Mouse (Mus musculus): ENCODE results near the gene Kctd12b. TPM values are rescaled to one million over a fixed set of nuclear protein-coding genes. Genes with fewer than 3 reads are reported as not detected.

Kctd12b gene
- polyA plus RNA-seq (2014; fragmentation: Nextera tagmentation; extraction: Ambion mirVana) = 4.6 and 6.2 TPM in 2 replicates

DNA sequence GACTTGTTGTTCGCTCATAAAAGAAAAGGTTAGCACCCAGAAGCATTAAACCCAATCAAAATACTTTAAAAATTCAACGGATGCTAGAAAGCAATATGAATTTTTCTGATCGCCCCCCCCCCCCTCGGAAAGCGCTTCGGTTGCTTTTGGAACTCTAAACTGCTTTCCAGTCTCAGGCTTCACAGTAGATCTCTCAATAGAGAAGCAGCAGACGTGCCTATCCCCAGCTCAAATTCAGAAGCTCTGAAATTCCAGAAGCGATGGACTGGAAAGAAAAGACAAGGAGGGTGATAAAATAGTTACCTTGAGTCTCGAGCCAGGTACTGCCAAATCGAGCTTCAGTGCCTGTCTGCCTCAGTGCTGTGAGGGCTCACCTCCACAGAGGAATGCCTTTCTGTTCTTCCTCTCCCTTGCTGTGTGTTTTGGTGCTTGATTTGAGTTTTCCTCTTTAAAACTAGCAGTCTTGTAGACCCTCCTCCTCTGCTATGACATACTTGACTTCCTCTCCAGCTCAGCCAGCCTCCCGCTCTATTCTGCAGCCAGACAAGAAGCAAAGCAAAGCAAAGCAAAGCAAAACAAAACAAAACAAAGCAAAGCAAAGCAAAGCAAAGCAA, at the start of gene Kctd12b:
TSS of gene Kctd12b (minus strand) at position 610 of the 614 bp plus-strand sequence.
- H3K9ac ChIP-seq (replicated peaks; ENCODE audit: low read depth, low read length) = 0 out of 2 replicates have a peak within 1 kb of the TSS, but pooled peaks have one; percentile 28
- ATAC-seq (ENCODE audit: insufficient number of reproducible peaks, insufficient read depth, low FRiP score, low read depth) = no peak

DNA sequence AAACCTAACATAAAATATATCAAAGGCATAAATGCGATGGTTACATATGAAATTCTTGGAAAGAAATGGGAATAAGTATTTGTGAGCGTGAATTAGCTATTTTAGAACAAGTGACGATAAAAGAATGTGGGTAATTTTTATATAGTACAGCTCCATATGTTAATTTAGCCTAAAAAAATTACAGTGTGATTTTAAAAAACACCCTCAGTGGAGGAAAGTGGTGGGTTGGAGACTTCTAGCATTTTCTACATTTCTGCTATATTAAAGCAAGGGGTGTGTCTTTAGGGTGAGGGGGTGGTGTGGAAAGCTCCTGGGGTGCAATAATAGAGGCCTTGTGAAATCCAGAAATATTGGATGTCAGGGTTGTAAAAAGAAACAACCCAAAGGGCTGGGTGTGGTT, 46.3 kb upstream of the Kctd12b start:
- ATAC-seq (ENCODE audit: insufficient number of reproducible peaks, insufficient read depth, low FRiP score, low read depth) = no peak
- Histone ChIP-seq H3K4me1 (ENCODE audit: control insufficient read depth, insufficient read depth, low read length) (no peaks in the 10 kb centered on the region), H3K9ac (replicated peaks; ENCODE audit: low read depth, low read length) (no peak overlapping the region), H3K4me3 (ENCODE audit: low read depth, low read length) (no peak overlapping the region), H3K4me2 (replicated peaks; ENCODE audit: low read depth, low read length) (no peak overlapping the region), H3K27me3 (ENCODE audit: control insufficient read depth, insufficient read depth, low read length) (no peaks in the 10 kb centered on the region), H3K36me3 (ENCODE audit: control insufficient read depth, insufficient read depth, low read length) (no peaks in the 10 kb centered on the region), H3K9me3 (ENCODE audit: control insufficient read depth, low read depth, low read length) (no peaks in the 10 kb centered on the region), H3K27ac (ENCODE audit: low read length) (no peak overlapping the region)
- 84% methylated on average over 3 of the region's 3 CpGs for WGBS

More for the DNA sequence above, at the start of gene Kctd12b:
- peak within 1 kb of the TSS; percentile 39; the same call in 1 of the 2 replicates for H3K27ac ChIP-seq (ENCODE audit: low read length)
- peak within 1 kb of the TSS; percentile 34 for H3K4me2 ChIP-seq (replicated peaks; ENCODE audit: low read depth, low read length)
- H3K36me3 ChIP-seq (ENCODE audit: control insufficient read depth, insufficient read depth, low read length) = no peaks in the 10 kb centered on the region
- H3K9me3 ChIP-seq (ENCODE audit: control insufficient read depth, low read depth, low read length) = no peaks in the 10 kb centered on the region
- no peaks in the 10 kb centered on the region for H3K27me3 ChIP-seq (ENCODE audit: control insufficient read depth, insufficient read depth, low read length)
- WGBS = 26% methylated on average over 11 of the region's 11 CpGs
- no peaks in the 10 kb centered on the region for H3K4me1 ChIP-seq (ENCODE audit: control insufficient read depth, insufficient read depth, low read length)
- peak within 1 kb of the TSS; percentile 33 for H3K4me3 ChIP-seq (ENCODE audit: low read depth, low read length)

DNA sequence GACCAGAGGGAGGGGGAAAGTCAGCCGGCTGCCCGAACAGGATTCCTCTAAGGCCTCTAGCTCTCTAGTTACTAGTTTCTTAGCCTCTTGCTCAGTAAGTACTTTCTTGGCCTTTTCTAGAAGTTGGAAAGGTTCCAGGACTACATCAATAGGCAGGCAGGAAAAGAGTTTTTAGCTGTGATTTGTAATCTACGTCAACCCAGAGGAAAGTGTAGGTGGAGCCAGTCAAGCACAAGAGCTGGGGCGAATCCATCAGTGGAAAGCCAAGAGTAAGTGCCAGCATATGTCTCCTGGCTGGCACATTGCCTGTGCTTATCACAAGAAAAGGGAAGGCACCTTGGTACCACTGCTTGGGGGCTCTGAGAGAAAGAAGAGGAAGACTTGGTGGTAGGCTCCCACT, 39.5 kb upstream of the Kctd12b start:
- 56% methylated on average over 4 of the region's 4 CpGs for WGBS
- Histone ChIP-seq H3K9me3 (ENCODE audit: control insufficient read depth, low read depth, low read length) (no peaks in the 10 kb centered on the region), H3K9ac (replicated peaks; ENCODE audit: low read depth, low read length) (no peak overlapping the region), H3K4me3 (ENCODE audit: low read depth, low read length) (no peak overlapping the region), H3K27me3 (ENCODE audit: control insufficient read depth, insufficient read depth, low read length) (no peaks in the 10 kb centered on the region), H3K4me2 (replicated peaks; ENCODE audit: low read depth, low read length) (no peak overlapping the region), H3K4me1 (ENCODE audit: control insufficient read depth, insufficient read depth, low read length) (no peaks in the 10 kb centered on the region), H3K36me3 (ENCODE audit: control insufficient read depth, insufficient read depth, low read length) (peaks cover 2% of the 10 kb centered on the region; the same call in 1 of the 2 replicates), H3K27ac (ENCODE audit: low read length) (no peak overlapping the region)
- ATAC-seq (ENCODE audit: insufficient number of reproducible peaks, insufficient read depth, low FRiP score, low read depth) = no peak

DNA sequence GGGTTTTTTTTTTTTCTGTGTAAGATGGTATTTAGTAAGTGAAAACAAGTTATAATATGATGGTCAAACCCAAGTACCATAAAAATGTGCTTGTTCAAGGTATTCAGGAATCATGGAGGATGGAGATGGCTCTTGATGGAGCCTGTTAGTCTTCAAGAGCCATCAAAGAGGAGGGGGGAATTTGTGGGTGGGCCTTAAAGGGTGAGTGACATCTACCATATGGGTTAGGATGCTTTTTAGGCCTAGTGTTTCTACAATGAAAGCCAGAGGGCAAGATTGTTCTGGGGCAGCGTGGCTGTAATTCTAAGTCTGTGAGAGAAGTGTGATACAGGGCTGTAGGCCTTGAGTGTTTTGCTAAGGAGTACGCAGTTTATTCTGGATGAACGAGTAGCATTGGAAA, 28.2 kb upstream of the Kctd12b start:
- Histone ChIP-seq H3K9me3 (ENCODE audit: control insufficient read depth, low read depth, low read length) (no peaks in the 10 kb centered on the region), H3K36me3 (ENCODE audit: control insufficient read depth, insufficient read depth, low read length) (no peaks in the 10 kb centered on the region), H3K27me3 (ENCODE audit: control insufficient read depth, insufficient read depth, low read length) (no peaks in the 10 kb centered on the region), H3K4me3 (ENCODE audit: low read depth, low read length) (peak overlapping the region; percentile 47), H3K9ac (replicated peaks; ENCODE audit: low read depth, low read length) (no peak overlapping the region), H3K4me2 (replicated peaks; ENCODE audit: low read depth, low read length) (peak overlapping the region; percentile 49), H3K27ac (ENCODE audit: low read length) (no peak overlapping the region), H3K4me1 (ENCODE audit: control insufficient read depth, insufficient read depth, low read length) (no peaks in the 10 kb centered on the region)
- ATAC-seq (ENCODE audit: insufficient number of reproducible peaks, insufficient read depth, low FRiP score, low read depth) = no peak
- 38% methylated on average over 3 of the region's 3 CpGs for WGBS

DNA sequence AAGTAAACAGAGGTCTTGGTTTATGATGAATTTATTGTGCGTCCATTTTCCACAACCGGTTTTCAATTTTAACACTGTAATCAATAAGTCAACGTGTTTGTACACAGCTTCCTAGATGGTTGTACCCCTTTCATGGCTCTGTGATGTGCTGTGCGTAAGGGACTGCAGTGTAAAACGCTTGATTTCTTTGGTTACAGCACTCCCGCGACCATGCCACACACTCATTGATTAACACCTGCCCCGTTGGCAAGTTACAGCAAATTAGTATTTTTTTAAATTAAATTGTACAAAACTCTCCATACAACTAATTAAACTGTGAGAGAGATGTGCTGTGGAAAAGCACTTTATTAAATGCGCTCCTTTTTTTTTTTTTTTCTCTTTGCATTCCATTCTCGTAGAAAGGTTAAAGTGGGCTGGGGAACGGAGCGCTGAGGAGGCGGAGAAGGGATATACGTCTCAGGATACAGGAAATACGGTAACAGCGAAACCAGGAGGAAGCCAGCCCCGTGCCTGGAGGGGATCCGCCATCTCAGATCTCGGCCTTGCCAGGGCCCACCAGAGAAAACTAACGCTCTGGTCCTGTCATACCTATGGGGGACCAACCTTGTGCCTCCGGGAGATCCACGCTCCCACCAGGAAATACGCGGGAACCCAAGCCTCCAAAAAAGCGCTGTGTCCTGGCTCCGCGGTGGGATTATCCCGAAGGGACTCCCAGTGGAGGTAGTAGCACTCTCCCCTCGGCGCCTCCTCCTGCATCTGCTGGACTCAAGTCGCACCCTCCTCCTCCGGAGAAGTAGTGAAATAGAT, 27.1 kb upstream of the Kctd12b start, which contains the start of gene Nbdy:
TSS of gene Nbdy (plus strand) at position 481 of the 807 bp plus-strand sequence.
- H3K9ac ChIP-seq (replicated peaks; ENCODE audit: low read depth, low read length) = peak within 1 kb of the TSS; percentile 42
- ATAC-seq (ENCODE audit: insufficient number of reproducible peaks, insufficient read depth, low FRiP score, low read depth) = peak; percentile 92
- peak within 1 kb of the TSS; percentile 47 for H3K4me3 ChIP-seq (ENCODE audit: low read depth, low read length)
- no peaks in the 10 kb centered on the region for H3K27me3 ChIP-seq (ENCODE audit: control insufficient read depth, insufficient read depth, low read length)
- no peaks in the 10 kb centered on the region for H3K9me3 ChIP-seq (ENCODE audit: control insufficient read depth, low read depth, low read length)
- H3K27ac ChIP-seq (ENCODE audit: low read length) = peak within 1 kb of the TSS; percentile 80
- no peaks in the 10 kb centered on the region for H3K36me3 ChIP-seq (ENCODE audit: control insufficient read depth, insufficient read depth, low read length)
- peak within 1 kb of the TSS; percentile 49 for H3K4me2 ChIP-seq (replicated peaks; ENCODE audit: low read depth, low read length)
- 19% methylated on average over 32 of the region's 32 CpGs for WGBS
- no peaks in the 10 kb centered on the region for H3K4me1 ChIP-seq (ENCODE audit: control insufficient read depth, insufficient read depth, low read length)

DNA sequence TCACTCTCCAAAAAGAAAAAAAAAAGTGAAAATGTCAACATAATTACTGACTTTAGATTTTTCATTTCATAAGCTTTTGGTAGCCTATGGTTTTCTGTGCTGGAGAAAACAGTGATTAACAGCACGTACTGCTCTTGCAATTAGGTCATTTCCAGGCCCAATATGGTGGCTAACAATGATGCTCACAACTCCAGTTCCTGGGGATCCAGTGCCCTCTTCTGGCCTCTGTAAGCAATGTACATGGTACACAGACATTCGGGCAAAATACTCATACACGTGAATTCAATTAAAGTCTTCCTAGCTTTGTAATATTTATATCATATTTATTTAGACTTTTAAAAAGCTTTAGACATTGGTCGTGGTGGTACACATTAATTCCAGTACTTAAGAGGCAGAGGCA, 23.4 kb upstream of the Kctd12b start:
- no peak for ATAC-seq (ENCODE audit: insufficient number of reproducible peaks, insufficient read depth, low FRiP score, low read depth)
- Histone ChIP-seq H3K9me3 (ENCODE audit: control insufficient read depth, low read depth, low read length) (no peaks in the 10 kb centered on the region), H3K27ac (ENCODE audit: low read length) (no peak overlapping the region), H3K36me3 (ENCODE audit: control insufficient read depth, insufficient read depth, low read length) (no peaks in the 10 kb centered on the region), H3K9ac (replicated peaks; ENCODE audit: low read depth, low read length) (no peak overlapping the region), H3K4me1 (ENCODE audit: control insufficient read depth, insufficient read depth, low read length) (no peaks in the 10 kb centered on the region), H3K4me2 (replicated peaks; ENCODE audit: low read depth, low read length) (no peak overlapping the region), H3K4me3 (ENCODE audit: low read depth, low read length) (no peak overlapping the region), H3K27me3 (ENCODE audit: control insufficient read depth, insufficient read depth, low read length) (no peaks in the 10 kb centered on the region)
- 44% methylated on average over 4 of the region's 4 CpGs for WGBS

DNA sequence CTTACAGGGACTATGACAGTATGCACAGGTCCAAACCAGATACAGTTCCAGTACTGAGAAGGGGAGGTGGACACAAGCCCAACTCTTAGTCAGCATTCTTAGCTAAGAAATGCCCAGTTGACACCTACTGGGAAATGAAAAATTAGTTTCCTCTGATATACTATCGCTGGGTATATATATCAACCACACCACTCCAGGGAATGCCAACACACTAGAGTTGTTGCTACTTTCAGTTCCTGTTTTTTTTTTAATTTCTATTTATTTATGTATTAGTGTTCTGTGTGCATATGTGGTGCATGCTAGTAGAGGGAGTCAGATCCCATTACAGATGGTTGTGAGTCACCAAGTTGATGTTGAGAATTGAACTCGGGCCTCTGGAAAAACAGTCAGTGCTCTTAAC, 20.5 kb upstream of the Kctd12b start:
- 72% methylated on average over 2 of the region's 2 CpGs for WGBS
- Histone ChIP-seq H3K4me3 (ENCODE audit: low read depth, low read length) (no peak overlapping the region), H3K27ac (ENCODE audit: low read length) (no peak overlapping the region), H3K27me3 (ENCODE audit: control insufficient read depth, insufficient read depth, low read length) (no peaks in the 10 kb centered on the region), H3K9me3 (ENCODE audit: control insufficient read depth, low read depth, low read length) (no peaks in the 10 kb centered on the region), H3K9ac (replicated peaks; ENCODE audit: low read depth, low read length) (no peak overlapping the region), H3K4me2 (replicated peaks; ENCODE audit: low read depth, low read length) (no peak overlapping the region), H3K4me1 (ENCODE audit: control insufficient read depth, insufficient read depth, low read length) (no peaks in the 10 kb centered on the region), H3K36me3 (ENCODE audit: control insufficient read depth, insufficient read depth, low read length) (no peaks in the 10 kb centered on the region)
- no peak for ATAC-seq (ENCODE audit: insufficient number of reproducible peaks, insufficient read depth, low FRiP score, low read depth)

DNA sequence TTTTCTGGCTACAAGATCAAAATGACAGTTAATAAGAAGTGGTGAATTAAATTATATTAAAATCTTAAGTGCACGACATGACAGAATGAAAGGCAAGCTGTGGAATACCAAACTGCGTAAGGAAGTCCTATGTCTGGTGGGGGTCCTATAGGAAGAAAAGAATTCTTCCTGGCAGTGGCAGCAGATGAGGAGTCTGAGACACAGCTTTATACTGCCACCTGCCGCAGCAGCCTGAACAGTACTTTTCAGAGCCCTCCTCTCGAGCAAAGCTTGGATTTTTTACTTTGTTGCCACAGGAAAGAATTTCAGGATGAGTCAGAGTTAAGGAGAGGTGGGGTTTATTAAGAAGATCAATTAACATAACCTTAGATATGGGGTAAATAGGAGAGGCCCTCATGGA, 11.5 kb upstream of the Kctd12b start:
- Histone ChIP-seq H3K27ac (ENCODE audit: low read length) (no peak overlapping the region), H3K36me3 (ENCODE audit: control insufficient read depth, insufficient read depth, low read length) (no peaks in the 10 kb centered on the region), H3K4me1 (ENCODE audit: control insufficient read depth, insufficient read depth, low read length) (no peaks in the 10 kb centered on the region), H3K9me3 (ENCODE audit: control insufficient read depth, low read depth, low read length) (no peaks in the 10 kb centered on the region), H3K9ac (replicated peaks; ENCODE audit: low read depth, low read length) (no peak overlapping the region), H3K4me2 (replicated peaks; ENCODE audit: low read depth, low read length) (no peak overlapping the region), H3K4me3 (ENCODE audit: low read depth, low read length) (no peak overlapping the region), H3K27me3 (ENCODE audit: control insufficient read depth, insufficient read depth, low read length) (no peaks in the 10 kb centered on the region)
- WGBS = 51% methylated on average over 4 of the region's 4 CpGs
- ATAC-seq (ENCODE audit: insufficient number of reproducible peaks, insufficient read depth, low FRiP score, low read depth) = no peak
